Mouse (Mus musculus) E14TG2a.4 (cell line): Measurements from ENCODE around the gene Bcl11b.

Experiments used
- CTCF ChIP-seq: conservative IDR thresholded peaks from 2 replicates; pipeline ENCODE4 v1.5.1; 2014; ENCODE audit warnings: low read length
- NANOG ChIP-seq: IDR thresholded peaks from 2 replicates; pipeline ENCODE4 v1.6.1; 2014; ENCODE audit warnings: borderline replicate concordance, low read length, mixed read lengths

DNA sequence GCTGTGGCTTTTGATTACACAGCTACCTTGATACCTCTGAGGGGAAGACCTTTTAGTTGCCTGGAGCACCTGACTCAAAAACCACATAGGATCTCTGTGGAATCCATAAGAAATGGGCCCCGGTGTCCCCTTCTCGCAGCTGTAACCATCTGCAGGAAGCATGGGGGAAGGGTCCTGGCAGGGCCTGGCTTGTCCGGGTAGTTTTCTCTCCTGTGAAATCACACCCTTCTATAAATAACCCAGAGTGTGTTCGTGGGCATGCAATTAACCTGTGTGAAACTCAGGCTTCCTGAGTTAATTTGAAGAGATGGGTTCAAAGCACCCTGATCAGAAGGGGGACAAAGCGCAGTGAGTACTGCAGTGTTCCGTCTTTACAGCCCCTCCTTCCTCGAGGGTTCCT lies 40.5 kb downstream of the Bcl11b start:
- TF ChIP-seq NANOG (no peak), CTCF (no peak)
